Mouse (Mus musculus) liver, embryonic 14.5 days (tissue): ENCODE measurements around the gene Raet1d.
"Not testable (repeated sequence)": the region's sequence is repeated elsewhere in the genome, so short reads cannot be mapped to it uniquely, and the experiment has no call there.

Source experiments
- CTCF ChIP-seq: IDR thresholded peaks from 2 replicates; pipeline ENCODE4 v1.5.1; 2016; ENCODE audit warnings: antibody characterized with exemption, low read depth, control low read depth
- EP300 ChIP-seq: IDR thresholded peaks from 2 replicates; pipeline ENCODE4 v1.6.1; 2016; ENCODE audit warnings: antibody characterized with exemption, low read depth

DNA sequence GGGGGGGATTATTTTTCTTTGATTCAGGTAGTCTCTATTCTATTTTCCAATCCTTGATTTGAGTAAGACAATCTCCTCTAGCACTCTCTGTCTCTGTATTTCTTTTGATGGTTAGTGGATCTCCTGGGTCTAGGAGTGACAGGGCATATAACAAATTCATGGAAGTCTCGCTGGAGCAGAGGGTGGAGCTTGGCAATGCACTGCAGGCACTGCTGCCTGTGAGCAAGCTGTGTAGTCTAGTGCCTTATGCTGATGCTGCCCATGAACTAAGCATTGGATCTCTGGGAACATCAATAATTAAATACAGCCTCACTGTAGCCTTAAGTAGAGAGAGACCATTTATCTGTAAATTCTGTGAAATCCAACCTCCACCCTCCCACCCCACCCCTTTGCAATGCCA, 36.3 kb downstream of the Raet1d start:
- TF ChIP-seq CTCF, EP300: not testable (repeated sequence)
